Mouse (Mus musculus) bone marrow macrophage, adult 2 months (primary cell): ENCODE measurements around the gene Exosc9.

Experiments used
- CTCF ChIP-seq: IDR thresholded peaks from 2 replicates; pipeline ENCODE4 v1.5.1; 2012; ENCODE audit warnings: low read depth, mild to moderate bottlenecking, low read length, moderate library complexity
- POLR2A ChIP-seq: IDR thresholded peaks from 2 replicates; pipeline ENCODE4 v1.6.1; 2012; ENCODE audit warnings: mild to moderate bottlenecking, low read depth, low read length, borderline replicate concordance

DNA sequence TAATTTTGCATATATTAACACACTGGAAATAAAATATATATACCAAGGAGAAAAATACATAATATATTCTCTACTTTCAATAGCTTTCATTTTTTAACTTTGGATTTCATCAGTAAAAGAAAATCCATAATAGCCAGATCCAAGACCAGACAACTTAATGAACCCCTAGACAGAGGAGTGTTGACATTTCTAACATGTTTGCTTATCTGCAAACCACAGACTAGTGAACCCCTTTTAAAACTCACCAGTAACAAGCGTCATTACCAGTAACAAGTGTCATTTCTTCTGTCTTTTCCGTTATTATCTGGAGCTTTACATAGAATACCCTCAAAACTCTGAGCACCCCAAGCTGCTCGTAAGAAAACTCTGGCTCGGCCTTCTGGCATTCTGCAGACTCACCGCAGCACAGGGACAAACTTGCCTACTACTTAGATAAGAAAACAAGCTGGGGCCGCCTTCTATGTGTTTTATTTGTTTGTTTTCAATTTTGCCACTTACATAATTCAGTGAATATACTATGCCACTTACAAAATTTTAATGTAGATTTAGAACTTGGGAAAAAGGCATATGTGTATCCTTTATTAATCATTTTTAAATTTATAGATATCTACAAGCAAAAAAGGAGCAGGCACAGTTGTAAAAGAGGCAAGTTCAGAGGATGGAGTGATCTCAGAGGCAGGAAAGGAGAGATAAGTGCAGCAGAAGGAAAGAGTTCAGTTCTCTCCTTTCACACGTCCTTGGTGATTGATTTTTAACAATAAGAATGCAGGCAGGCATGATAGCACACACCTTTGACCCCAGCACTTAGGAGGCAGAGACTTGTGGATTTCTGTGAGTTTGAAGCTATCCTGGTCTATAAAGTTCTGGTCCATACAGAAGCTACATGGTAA, 53.7 kb downstream of the Exosc9 start:
- TF ChIP-seq CTCF, result no peak
- TF ChIP-seq POLR2A, result no peak
